Mouse (Mus musculus): ENCODE results near the gene Mov10l1.

Mov10l1 gene

GRCm38 (mm10) chr15:88982534-88983079, at the start of gene Mov10l1:
Mov10l1 (plus strand) TSS chr15:88982909.
- no peak for DNase-seq (ENCODE audit: low spot score)

- no peak for DNase-seq (ENCODE audit: low spot score)
Observed at GRCm38 (mm10) chr15:88934141-88934540, 48.6 kb upstream of the Mov10l1 start.

GRCm38 (mm10) chr15:88936619-88937290, 46.0 kb upstream of the Mov10l1 start:
- peak; percentile 41 for DNase-seq (ENCODE audit: low spot score)

- DNase-seq (ENCODE audit: low spot score), result no peak
Observed at GRCm38 (mm10) chr15:88937291-88937650, 45.4 kb upstream of the Mov10l1 start.

- DNase-seq (ENCODE audit: low spot score), result no peak
Observed at GRCm38 (mm10) chr15:88942783-88943182, 39.9 kb upstream of the Mov10l1 start.

- no peak for DNase-seq (ENCODE audit: low spot score)
Observed at GRCm38 (mm10) chr15:88943896-88944551, 38.7 kb upstream of the Mov10l1 start.

- DNase-seq (ENCODE audit: low spot score), result peak; percentile 31
Observed at GRCm38 (mm10) chr15:88946851-88947250, 35.9 kb upstream of the Mov10l1 start.

GRCm38 (mm10) chr15:88951246-88951645, 31.5 kb upstream of the Mov10l1 start:
- DNase-seq (ENCODE audit: low spot score), result no peak

- no peak for DNase-seq (ENCODE audit: low spot score)
Observed at GRCm38 (mm10) chr15:88954368-88955072, 28.2 kb upstream of the Mov10l1 start, which contains the start of gene Ttll8. Ttll8 (minus strand) TSS chr15:88954418.

GRCm38 (mm10) chr15:88955342-88955741, 27.4 kb upstream of the Mov10l1 start:
- no peak for DNase-seq (ENCODE audit: low spot score)

GRCm38 (mm10) chr15:88957522-88957921, 25.2 kb upstream of the Mov10l1 start:
- DNase-seq (ENCODE audit: low spot score), result no peak

- no peak for DNase-seq (ENCODE audit: low spot score)
Observed at GRCm38 (mm10) chr15:88964070-88964578, 18.6 kb upstream of the Mov10l1 start.

- no peak for DNase-seq (ENCODE audit: low spot score)
Observed at GRCm38 (mm10) chr15:88972300-88972699, 10.4 kb upstream of the Mov10l1 start.

- DNase-seq (ENCODE audit: low spot score), result no peak
Observed at GRCm38 (mm10) chr15:88978281-88979137, 4.2 kb upstream of the Mov10l1 start, which contains the start of gene Mlc1. Mlc1 (minus strand) TSS chr15:88979007.

GRCm38 (mm10) chr15:88979138-88979446, 3.6 kb upstream of the Mov10l1 start:
- DNase-seq (ENCODE audit: low spot score), result no peak

GRCm38 (mm10) chr15:88989236-88989635, 6.5 kb downstream of the Mov10l1 start:
- DNase-seq (ENCODE audit: low spot score), result peak; percentile 76

- DNase-seq (ENCODE audit: low spot score), result no peak
Observed at GRCm38 (mm10) chr15:88998636-88999035, 15.9 kb downstream of the Mov10l1 start.

- peak; percentile 63 for DNase-seq (ENCODE audit: low spot score)
Observed at GRCm38 (mm10) chr15:88999124-88999523, 16.4 kb downstream of the Mov10l1 start.

- DNase-seq (ENCODE audit: low spot score), result no peak
Observed at GRCm38 (mm10) chr15:89000367-89000766, 17.7 kb downstream of the Mov10l1 start.

- no peak for DNase-seq (ENCODE audit: low spot score)
Observed at GRCm38 (mm10) chr15:89001245-89001644, 18.5 kb downstream of the Mov10l1 start.

GRCm38 (mm10) chr15:89007002-89007401, 24.3 kb downstream of the Mov10l1 start:
- DNase-seq (ENCODE audit: low spot score), result no peak

GRCm38 (mm10) chr15:89007781-89008180, 25.1 kb downstream of the Mov10l1 start:
- DNase-seq (ENCODE audit: low spot score), result no peak
